Mouse (Mus musculus): Measurements from ENCODE around the gene Clock. TPM values are rescaled to one million over a fixed set of nuclear protein-coding genes. Genes with fewer than 3 reads are reported as not detected.

The Clock gene
- polyA plus RNA-seq, 1 experiment = 14.4 TPM

DNA sequence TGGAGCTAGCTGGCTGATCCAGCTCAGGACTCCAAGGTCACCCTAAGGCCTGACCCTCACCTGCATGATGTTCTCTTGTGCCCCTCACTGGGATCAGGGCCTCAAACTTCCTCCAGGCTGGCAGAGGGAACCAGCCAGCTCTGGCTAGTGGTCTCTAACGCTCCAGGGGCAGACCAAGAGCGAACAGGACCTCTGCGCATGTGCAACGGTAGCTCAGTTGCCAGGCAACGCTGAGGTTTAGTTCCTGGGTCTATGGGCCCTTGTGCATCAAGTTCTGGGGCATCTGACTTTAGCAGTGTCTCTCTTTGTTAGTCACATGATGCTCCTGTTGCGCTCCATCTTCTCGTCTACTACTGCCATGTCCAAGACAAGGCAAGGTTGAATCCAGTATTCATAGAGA lies 26.4 kb upstream of the Clock start, which contains the start of gene Pdcl2:
Gene Pdcl2 (minus strand): TSS at position 204 of the 400 bp plus-strand sequence.
- TF ChIP-seq POLR2A (IDR thresholded peaks at IDR 0.05; ENCODE audit: low read depth, low read length) = no peak
- no peak for TF ChIP-seq CTCF (conservative IDR thresholded peaks at IDR 0.05; ENCODE audit: insufficient read depth, insufficient read length, low read depth, low read length)
- Histone ChIP-seq H3K27me3 (replicated peaks; ENCODE audit: control insufficient read depth, insufficient read depth, low read length) (no peaks in the 10 kb centered on the region), H3K36me3 (ENCODE audit: control insufficient read depth, insufficient read depth, low read length) (no peaks in the 10 kb centered on the region), H3K4me3 (ENCODE audit: insufficient read depth, low read depth, low read length) (no peak within 1 kb of the TSS), H3K4me1 (ENCODE audit: control insufficient read depth, insufficient read depth, low read length) (no peaks in the 10 kb centered on the region), H3K27ac (ENCODE audit: insufficient read depth, low read depth, low read length) (no peak within 1 kb of the TSS)
- DNase-seq = no peak
- WGBS = 92% methylated on average over 7 of the region's 7 CpGs

DNA sequence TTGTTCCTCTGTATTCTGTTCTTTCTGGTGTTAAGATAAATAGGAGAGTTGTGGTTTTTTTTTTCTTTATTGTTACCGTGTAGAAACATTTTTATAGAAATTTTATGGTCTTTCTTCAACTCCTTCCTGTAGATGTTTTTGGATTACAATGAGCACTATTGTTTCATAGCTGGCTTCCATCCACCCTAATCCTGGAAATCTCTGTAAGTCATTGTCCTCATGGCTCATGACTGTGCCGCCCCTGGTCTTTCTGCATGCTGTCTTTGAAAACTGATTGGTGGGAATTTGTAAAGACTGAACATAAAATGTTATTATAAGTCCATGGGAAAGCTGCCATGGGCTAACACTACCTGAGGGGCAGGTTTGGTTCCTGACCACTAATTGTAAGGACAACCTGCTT lies 22.7 kb upstream of the Clock start:
- H3K27me3 ChIP-seq (replicated peaks; ENCODE audit: control insufficient read depth, insufficient read depth, low read length) = no peaks in the 10 kb centered on the region
- no peak overlapping the region for H3K27ac ChIP-seq (ENCODE audit: insufficient read depth, low read depth, low read length)
- H3K4me3 ChIP-seq (ENCODE audit: insufficient read depth, low read depth, low read length) = no peak overlapping the region
- H3K4me1 ChIP-seq (ENCODE audit: control insufficient read depth, insufficient read depth, low read length) = no peaks in the 10 kb centered on the region
- 67% methylated on average over 2 of the region's 2 CpGs for WGBS
- peak; percentile 9 for DNase-seq
- no peak for TF ChIP-seq POLR2A (IDR thresholded peaks at IDR 0.05; ENCODE audit: low read depth, low read length)
- TF ChIP-seq CTCF (conservative IDR thresholded peaks at IDR 0.05; ENCODE audit: insufficient read depth, insufficient read length, low read depth, low read length) = no peak
- no peaks in the 10 kb centered on the region for H3K36me3 ChIP-seq (ENCODE audit: control insufficient read depth, insufficient read depth, low read length)

DNA sequence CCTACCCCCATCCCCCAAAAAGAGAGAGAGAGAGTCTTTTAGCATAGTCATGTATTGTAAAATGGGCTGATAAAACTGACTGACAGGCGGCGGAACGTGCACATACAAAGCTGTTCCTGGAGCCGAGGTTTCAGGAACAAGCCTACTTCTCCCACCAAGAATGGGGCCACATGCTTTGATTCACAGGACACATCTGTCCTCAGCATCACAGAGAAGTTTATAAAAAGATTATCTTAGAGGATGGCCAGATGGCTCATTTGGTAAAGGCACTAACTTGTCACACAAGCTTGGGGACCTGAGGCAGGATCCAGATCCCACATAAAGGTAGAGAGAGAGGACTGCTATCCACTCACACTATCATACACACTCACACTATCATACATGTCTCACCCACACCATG lies 20.5 kb upstream of the Clock start:
- Histone ChIP-seq H3K27me3 (replicated peaks; ENCODE audit: control insufficient read depth, insufficient read depth, low read length) (no peaks in the 10 kb centered on the region), H3K36me3 (ENCODE audit: control insufficient read depth, insufficient read depth, low read length) (no peaks in the 10 kb centered on the region), H3K27ac (ENCODE audit: insufficient read depth, low read depth, low read length) (no peak overlapping the region), H3K4me3 (ENCODE audit: insufficient read depth, low read depth, low read length) (no peak overlapping the region), H3K4me1 (ENCODE audit: control insufficient read depth, insufficient read depth, low read length) (no peaks in the 10 kb centered on the region)
- TF ChIP-seq POLR2A (IDR thresholded peaks at IDR 0.05; ENCODE audit: low read depth, low read length) (no peak), CTCF (conservative IDR thresholded peaks at IDR 0.05; ENCODE audit: insufficient read depth, insufficient read length, low read depth, low read length) (no peak)
- DNase-seq = no peak
- 90% methylated on average over 4 of the region's 4 CpGs for WGBS

DNA sequence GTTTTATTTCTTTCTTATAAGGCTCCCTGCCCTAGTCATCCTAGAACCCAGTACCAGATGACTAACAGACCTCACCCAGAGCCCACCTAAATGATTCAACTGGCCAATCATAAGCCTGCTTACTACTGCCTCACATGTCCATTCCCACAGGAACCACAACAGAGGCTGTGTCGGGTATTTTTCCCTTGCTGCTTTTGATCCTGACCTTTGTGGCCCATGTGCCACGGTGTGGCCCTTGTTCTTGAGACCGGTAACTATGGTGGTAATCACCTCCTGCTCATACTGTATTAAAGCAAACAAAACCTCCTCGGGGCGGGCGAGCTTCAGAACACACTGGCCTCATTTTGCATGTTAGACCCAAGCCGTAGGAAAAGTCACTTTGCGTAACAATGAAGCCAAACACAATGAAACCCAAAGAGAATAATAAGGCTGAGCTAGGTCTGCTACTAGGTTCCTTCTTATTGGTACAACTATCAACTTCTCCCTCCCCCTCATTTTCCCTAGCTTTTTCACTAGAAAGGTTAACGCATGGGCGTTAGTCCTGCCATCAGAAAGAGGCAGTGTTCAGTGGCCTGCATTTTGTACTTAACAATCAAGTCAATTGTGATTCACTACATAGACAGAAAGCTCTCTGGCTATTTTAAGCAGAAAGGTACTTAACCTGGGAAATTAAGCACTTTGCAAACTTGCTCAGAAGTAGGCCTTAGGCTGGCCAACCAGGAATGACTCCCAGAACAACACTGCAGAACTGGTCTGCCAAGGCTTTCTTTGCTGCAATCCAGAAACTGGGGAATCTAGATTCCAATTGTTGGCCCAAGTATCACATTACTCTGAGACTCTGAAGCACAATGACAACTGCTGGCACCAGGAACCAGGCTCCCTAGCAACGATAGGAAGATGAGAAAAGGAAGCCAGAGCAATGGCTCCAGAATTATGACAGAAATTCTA lies 16.9 kb upstream of the Clock start:
- H3K4me3 ChIP-seq (ENCODE audit: insufficient read depth, low read depth, low read length) = no peak overlapping the region
- WGBS = 57% methylated on average over 11 of the region's 11 CpGs

DNA sequence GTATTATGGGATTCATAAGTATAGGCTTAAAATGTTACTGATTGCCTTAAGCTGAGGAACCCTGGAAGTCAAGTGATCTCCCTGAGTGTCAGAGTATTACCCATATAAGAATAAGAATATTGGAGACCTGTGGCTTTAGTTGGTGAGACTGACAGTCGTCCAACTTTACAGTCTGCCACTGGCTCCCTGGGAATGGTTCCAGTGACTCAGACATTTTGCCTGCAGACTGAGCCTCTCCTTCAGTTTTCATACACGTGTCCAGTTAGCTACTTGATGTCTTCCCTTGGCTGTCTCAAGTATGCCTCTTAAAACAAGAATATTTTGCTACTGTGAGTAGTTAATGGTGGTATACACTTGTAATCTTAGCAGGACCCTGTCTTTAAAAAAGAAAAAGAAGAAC lies 3.6 kb upstream of the Clock start:
- no peak overlapping the region for H3K27ac ChIP-seq (ENCODE audit: insufficient read depth, low read depth, low read length)
- no peaks in the 10 kb centered on the region for H3K27me3 ChIP-seq (replicated peaks; ENCODE audit: control insufficient read depth, insufficient read depth, low read length)

More for the DNA sequence above, 16.9 kb upstream of the Clock start:
- Histone ChIP-seq H3K36me3 (ENCODE audit: control insufficient read depth, insufficient read depth, low read length) (no peaks in the 10 kb centered on the region), H3K4me1 (ENCODE audit: control insufficient read depth, insufficient read depth, low read length) (no peaks in the 10 kb centered on the region), H3K27ac (ENCODE audit: insufficient read depth, low read depth, low read length) (no peak overlapping the region), H3K27me3 (replicated peaks; ENCODE audit: control insufficient read depth, insufficient read depth, low read length) (no peaks in the 10 kb centered on the region)
- no peak for DNase-seq
- no peak for TF ChIP-seq CTCF (conservative IDR thresholded peaks at IDR 0.05; ENCODE audit: insufficient read depth, insufficient read length, low read depth, low read length)
- TF ChIP-seq POLR2A (IDR thresholded peaks at IDR 0.05; ENCODE audit: low read depth, low read length) = no peak

DNA sequence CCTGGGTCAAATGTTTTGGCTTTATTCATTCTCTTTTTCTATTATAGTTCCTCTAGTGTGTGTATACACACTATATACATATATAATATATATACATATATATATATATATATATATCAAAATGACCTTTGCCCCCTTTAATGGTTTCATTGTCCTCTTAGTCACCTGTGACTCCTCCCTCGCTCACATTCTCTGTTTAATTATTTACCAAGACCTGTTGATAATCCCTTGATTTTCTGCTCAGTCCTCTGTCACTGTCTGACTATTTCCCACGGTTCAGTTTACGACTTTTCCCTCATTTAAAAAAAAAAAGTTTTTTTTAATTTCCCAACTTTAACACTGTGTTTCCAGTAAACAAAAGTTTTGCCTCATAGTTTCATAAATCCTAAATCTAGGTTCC lies 1.7 kb upstream of the Clock start:
- H3K36me3 ChIP-seq (ENCODE audit: control insufficient read depth, insufficient read depth, low read length) = no peaks in the 10 kb centered on the region
- TF ChIP-seq CTCF (conservative IDR thresholded peaks at IDR 0.05; ENCODE audit: insufficient read depth, insufficient read length, low read depth, low read length) = no peak
- peaks cover 2% of the 10 kb centered on the region; the same call in 1 of the 2 replicates for H3K4me1 ChIP-seq (ENCODE audit: control insufficient read depth, insufficient read depth, low read length)
- H3K27me3 ChIP-seq (replicated peaks; ENCODE audit: control insufficient read depth, insufficient read depth, low read length) = no peaks in the 10 kb centered on the region
- DNase-seq = peak; percentile 21
- H3K4me3 ChIP-seq (ENCODE audit: insufficient read depth, low read depth, low read length) = no peak overlapping the region
- WGBS = 44% methylated on average over 3 of the region's 3 CpGs
- H3K27ac ChIP-seq (ENCODE audit: insufficient read depth, low read depth, low read length) = no peak overlapping the region

More for the DNA sequence above, 3.6 kb upstream of the Clock start:
- Histone ChIP-seq H3K36me3 (ENCODE audit: control insufficient read depth, insufficient read depth, low read length) (no peaks in the 10 kb centered on the region), H3K4me3 (ENCODE audit: insufficient read depth, low read depth, low read length) (no peak overlapping the region), H3K4me1 (ENCODE audit: control insufficient read depth, insufficient read depth, low read length) (peaks cover 2% of the 10 kb centered on the region; the same call in 1 of the 2 replicates)
- TF ChIP-seq CTCF (conservative IDR thresholded peaks at IDR 0.05; ENCODE audit: insufficient read depth, insufficient read length, low read depth, low read length) (no peak), POLR2A (IDR thresholded peaks at IDR 0.05; ENCODE audit: low read depth, low read length) (no peak)
- 65% methylated on average over 2 of the region's 2 CpGs for WGBS
- no peak for DNase-seq

DNA sequence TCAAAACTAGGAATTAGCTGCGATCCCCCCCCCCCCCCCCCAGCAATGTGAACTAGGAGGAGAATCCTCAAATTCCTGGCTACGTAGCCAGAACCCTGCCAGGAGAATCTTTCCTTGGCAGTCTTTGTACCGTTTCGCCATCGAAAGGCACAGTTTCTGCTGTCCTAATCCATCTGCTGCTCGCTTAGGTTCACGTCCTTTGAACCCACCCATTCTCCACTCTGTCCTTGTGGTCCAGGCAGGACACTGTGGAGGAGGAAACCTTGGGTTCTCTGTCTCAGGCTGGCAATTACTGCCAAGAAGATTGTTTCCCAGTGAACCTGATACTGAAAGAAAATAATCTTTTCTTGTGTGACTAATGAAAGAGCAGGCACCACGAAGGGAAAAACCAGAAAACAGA lies 1.0 kb upstream of the Clock start:
- H3K27ac ChIP-seq (ENCODE audit: insufficient read depth, low read depth, low read length) = no peak overlapping the region
- TF ChIP-seq CTCF (conservative IDR thresholded peaks at IDR 0.05; ENCODE audit: insufficient read depth, insufficient read length, low read depth, low read length) = no peak

More for the DNA sequence above, 1.0 kb upstream of the Clock start:
- DNase-seq = peak; percentile 46
- no peaks in the 10 kb centered on the region for H3K36me3 ChIP-seq (ENCODE audit: control insufficient read depth, insufficient read depth, low read length)
- H3K27me3 ChIP-seq (replicated peaks; ENCODE audit: control insufficient read depth, insufficient read depth, low read length) = no peaks in the 10 kb centered on the region
- WGBS = 12% methylated on average over 8 of the region's 8 CpGs
- no peak overlapping the region for H3K4me3 ChIP-seq (ENCODE audit: insufficient read depth, low read depth, low read length)
- H3K4me1 ChIP-seq (ENCODE audit: control insufficient read depth, insufficient read depth, low read length) = peaks cover 4% of the 10 kb centered on the region; the same call in 1 of the 2 replicates

Measured in kidney, adult 2 months (tissue).